In genomic region chr10:69738741-69739271, GRCm38 (mm10) we compare ENCODE assay signal across 15 mouse cellular contexts.
DNase-seq lines count a peak whose midpoint lies in the region; ATAC-seq and TF ChIP-seq lines count a peak whose summit lies in the region.
"Had no signal": no experiment of that assay in that cellular context is flagged by ENCODE, and none has a peak within 500 bp of the region (broad histone marks: within the 10 kb centered on the region; RNA-seq: fewer than 3 reads in every experiment).

No protein-coding gene starts in this region.

- H3K4me2 ChIP-seq in heart, embryonic 12.5 days, result no peak overlapping the region
- H3K4me2 ChIP-seq in CH12.LX (ENCODE audit: insufficient read depth, low read depth, poor library complexity, severe bottlenecking), result no peak overlapping the region
- no peak overlapping the region for H3K4me2 ChIP-seq in embryonic facial prominence, embryonic 12.5 days (replicated peaks)
- no peak overlapping the region for H3K4me2 ChIP-seq in liver, embryonic 12.5 days
- H3K4me2 ChIP-seq in forebrain, embryonic 11.5 days (ENCODE audit: low read depth, low read length, severe bottlenecking), result no peak overlapping the region
- H3K4me2 ChIP-seq: hindbrain, embryonic 13.5 days had no signal

- no peak for ATAC-seq in heart, embryonic 12.5 days (ENCODE audit: insufficient number of reproducible peaks, low FRiP score)
- no peak for ATAC-seq in embryonic facial prominence, embryonic 12.5 days (ENCODE audit: insufficient number of reproducible peaks, insufficient read depth, low FRiP score, low TSS enrichment)
- no peak for ATAC-seq in liver, embryonic 12.5 days
- ATAC-seq in megakaryocyte progenitor cell, adult 5-6 weeks (replicated peaks; ENCODE audit: poor library complexity), result no peak
- no peak for ATAC-seq in forebrain, embryonic 11.5 days (replicated peaks; ENCODE audit: low FRiP score)

- H3K9ac ChIP-seq in heart, embryonic 12.5 days, result no peak overlapping the region
- H3K9ac ChIP-seq in CH12.LX (ENCODE audit: insufficient read depth, low read depth), result no peak overlapping the region
- no peak overlapping the region for H3K9ac ChIP-seq in embryonic facial prominence, embryonic 12.5 days
- H3K9ac ChIP-seq in liver, embryonic 12.5 days, result no peak overlapping the region
- no peak overlapping the region for H3K9ac ChIP-seq in forebrain, embryonic 11.5 days (ENCODE audit: low read length)
- H3K9ac ChIP-seq: hindbrain, embryonic 13.5 days had no signal

- no peaks in the 10 kb centered on the region for H3K36me3 ChIP-seq in heart, embryonic 12.5 days
- no peaks in the 10 kb centered on the region for H3K36me3 ChIP-seq in CH12.LX (replicated peaks in 1 of 2; ENCODE audit: control insufficient read depth in 1 of 2, insufficient read depth in 1 of 2, low read length in 1 of 2)
- no peaks in the 10 kb centered on the region for H3K36me3 ChIP-seq in embryonic facial prominence, embryonic 12.5 days
- no peaks in the 10 kb centered on the region for H3K36me3 ChIP-seq in liver, embryonic 12.5 days
- no peaks in the 10 kb centered on the region for H3K36me3 ChIP-seq in forebrain, embryonic 11.5 days (ENCODE audit: control insufficient read depth, insufficient read depth, low read length)
- H3K36me3 ChIP-seq: forebrain, embryonic 10.5 days; hindbrain, embryonic 13.5 days had no signal

- H3K27ac ChIP-seq in heart, embryonic 12.5 days (ENCODE audit: poor library complexity, severe bottlenecking), result no peak overlapping the region
- H3K27ac ChIP-seq in CH12.LX (ENCODE audit: insufficient read depth, low read depth), result no peak overlapping the region
- peak overlapping the region; percentile 43; the same call in 1 of the 2 replicates for H3K27ac ChIP-seq in embryonic facial prominence, embryonic 12.5 days
- no peak overlapping the region for H3K27ac ChIP-seq in liver, embryonic 12.5 days
- H3K27ac ChIP-seq in forebrain, embryonic 11.5 days (ENCODE audit: low read depth, low read length), result no peak overlapping the region
- H3K27ac ChIP-seq: hindbrain, embryonic 13.5 days had no signal

- H3K79me2 ChIP-seq in CH12.LX (replicated peaks; ENCODE audit: control insufficient read depth, extremely low read depth, insufficient read depth, poor library complexity, severe bottlenecking), result no peaks in the 10 kb centered on the region

- H3K4me3 ChIP-seq in heart, embryonic 12.5 days, result no peak overlapping the region
- no peak overlapping the region for H3K4me3 ChIP-seq in CH12.LX (replicated peaks in 1 of 3; ENCODE audit: low read depth in 2 of 3, low read length in 2 of 3, poor library complexity in 1 of 3)
- no peak overlapping the region for H3K4me3 ChIP-seq in embryonic facial prominence, embryonic 12.5 days
- H3K4me3 ChIP-seq in liver, embryonic 12.5 days, result no peak overlapping the region
- no peak overlapping the region for H3K4me3 ChIP-seq in forebrain, embryonic 11.5 days (ENCODE audit: low read depth, low read length)
- H3K4me3 ChIP-seq: forebrain, embryonic 10.5 days; hindbrain, embryonic 13.5 days had no signal

- peak; percentile 5 for TF ChIP-seq RAD21 in CH12.LX (IDR thresholded peaks at IDR 0.05; ENCODE audit: low read depth, low read length)

- dilution Hi-C loops in CH12.LX (cut with MboI; ENCODE audit: extremely low pct_ligation_motif_present, extremely low pct_unique_long_range_greater_than_20kb, low sequenced_read_pairs), result no loop called here

- no peaks in the 10 kb centered on the region for H3K9me3 ChIP-seq in heart, embryonic 12.5 days (replicated peaks)
- H3K9me3 ChIP-seq in CH12.LX (replicated peaks; ENCODE audit: low read length), result no peaks in the 10 kb centered on the region
- no peaks in the 10 kb centered on the region for H3K9me3 ChIP-seq in embryonic facial prominence, embryonic 12.5 days
- no peaks in the 10 kb centered on the region for H3K9me3 ChIP-seq in liver, embryonic 12.5 days (replicated peaks)
- no peaks in the 10 kb centered on the region for H3K9me3 ChIP-seq in forebrain, embryonic 11.5 days (ENCODE audit: control insufficient read depth, low read length)
- H3K9me3 ChIP-seq: forebrain, embryonic 10.5 days; hindbrain, embryonic 13.5 days had no signal

- in situ Hi-C loops in CH12.LX (cut with MboI; ENCODE audit: low pct_ligation_motif_present, low pct_unique_long_range_greater_than_20kb, low sequenced_read_pairs), result no loop called here

- WGBS in heart, embryonic 12.5 days, result 61% methylated on average over 5 of the region's 5 CpGs
- WGBS in embryonic facial prominence, embryonic 12.5 days, result 40% methylated on average over 5 of the region's 5 CpGs
- 52% methylated on average over 5 of the region's 5 CpGs for WGBS in liver, embryonic 12.5 days (ENCODE audit: insufficient replicate concordance)
- 78% methylated on average over 5 of the region's 5 CpGs for WGBS in forebrain, embryonic 11.5 days

- no peak for TF ChIP-seq POLR2A in CH12.LX (IDR thresholded peaks at IDR 0.05; ENCODE audit: low read depth, low read length)

- TF ChIP-seq CTCF in CH12.LX (conservative IDR thresholded peaks at IDR 0.05 in 1 of 2, IDR thresholded peaks at IDR 0.05 in 1 of 2; ENCODE audit: low read depth in 2 of 2, low read length in 2 of 2), result no peak; a peak in 1 of 4 replicates

- DNase-seq in heart, adult 18-20 months, result peak; percentile 7 to 12
- no peak for DNase-seq in CH12.LX (ENCODE audit: extremely low read depth)
- DNase-seq in kidney, postnatal 14 days, result peak; percentile 69
- DNase-seq in forebrain, embryonic 11.5 days (ENCODE audit: low spot score), result no peak
- DNase-seq: adrenal gland, postnatal 10 days; B cell, adult 2 months; cerebellum, adult 11 months; left cerebral cortex, postnatal 4 days; thymus, adult 2 months had no signal

- TF ChIP-seq EP300 in CH12.LX (IDR thresholded peaks at IDR 0.05; ENCODE audit: low read length), result no peak

- H3K27me3 ChIP-seq in heart, embryonic 12.5 days (replicated peaks), result no peaks in the 10 kb centered on the region
- no peaks in the 10 kb centered on the region for H3K27me3 ChIP-seq in CH12.LX (replicated peaks)
- H3K27me3 ChIP-seq in embryonic facial prominence, embryonic 12.5 days, result no peaks in the 10 kb centered on the region
- no peaks in the 10 kb centered on the region for H3K27me3 ChIP-seq in liver, embryonic 12.5 days (replicated peaks)
- no peaks in the 10 kb centered on the region for H3K27me3 ChIP-seq in forebrain, embryonic 11.5 days (ENCODE audit: control insufficient read depth, insufficient read depth, low read length)
- H3K27me3 ChIP-seq: hindbrain, embryonic 13.5 days had no signal

- H3K4me1 ChIP-seq in heart, embryonic 12.5 days (replicated peaks), result peaks cover 16% of the 10 kb centered on the region
- H3K4me1 ChIP-seq in CH12.LX (ENCODE audit: control insufficient read depth in 1 of 2, insufficient read depth in 2 of 2), result peaks cover 13 to 31% of the 10 kb centered on the region in 2 experiments
- H3K4me1 ChIP-seq in embryonic facial prominence, embryonic 12.5 days, result peaks cover 8% of the 10 kb centered on the region
- H3K4me1 ChIP-seq in liver, embryonic 12.5 days, result no peaks in the 10 kb centered on the region
- no peaks in the 10 kb centered on the region for H3K4me1 ChIP-seq in forebrain, embryonic 11.5 days (replicated peaks; ENCODE audit: control insufficient read depth, insufficient read depth, low read length)

TF ChIP-seq in CH12.LX, 34 proteins besides CTCF, POLR2A, EP300 and RAD21:
- TF ChIP-seq SMC3 (IDR thresholded peaks at IDR 0.05; ENCODE audit: low read depth, low read length), result peak; percentile 5; the same call in 1 of the 2 replicates
- no peak for TF ChIP-seq MXI1 (IDR thresholded peaks at IDR 0.05; ENCODE audit: low read depth, low read length)

Comparison
In these comparisons a context has a peak if more than half of its experiments do, and no peak if none do; other contexts are left out.
1. DNase-seq: peak in heart, adult 18-20 months (2 of 2) and kidney, postnatal 14 days (single experiment); none in CH12.LX (single experiment) and forebrain, embryonic 11.5 days (single experiment).